Mouse (Mus musculus): ENCODE data around the gene 3830406C13Rik. TPM values are rescaled to one million over a fixed set of nuclear protein-coding genes. Genes with fewer than 3 reads are reported as not detected.

The 3830406C13Rik gene
- polyA plus RNA-seq, 2 experiments: 8.3 to 19.1 TPM

DNA sequence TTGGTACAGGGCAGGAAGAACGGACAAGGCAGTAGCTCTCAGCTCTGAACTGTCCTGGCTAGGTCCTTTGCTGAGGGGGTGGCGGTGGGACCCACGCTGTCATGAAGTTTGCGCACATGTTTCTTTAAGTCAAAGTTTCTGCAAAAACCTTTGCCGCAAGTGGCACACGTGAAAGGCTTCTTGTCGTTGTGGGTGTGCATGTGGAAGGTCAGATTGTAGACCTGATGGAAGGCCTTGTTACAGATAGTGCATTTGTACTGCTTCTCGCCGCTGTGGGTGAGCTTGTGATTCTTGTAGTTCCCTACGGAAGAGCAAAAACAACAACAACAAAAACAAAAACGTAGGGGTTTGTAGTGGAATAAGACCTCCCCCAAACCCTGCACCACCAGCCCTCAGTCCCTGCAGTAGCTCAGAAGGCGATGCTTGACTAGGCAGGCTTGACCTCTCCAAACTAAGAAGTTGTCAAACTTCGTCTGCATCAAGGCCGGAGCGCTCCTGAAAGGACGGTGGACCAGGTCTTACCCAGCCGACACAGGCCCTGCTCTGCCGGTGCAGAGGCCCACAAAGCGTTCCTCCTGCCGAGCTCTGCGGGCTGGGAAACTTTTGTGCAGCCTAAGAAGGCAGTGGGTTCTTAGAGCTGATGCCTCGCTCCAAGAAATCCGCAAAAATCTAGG, 58.6 kb downstream of the 3830406C13Rik start:
- ATAC-seq (ENCODE audit: insufficient read depth): no peak

DNA sequence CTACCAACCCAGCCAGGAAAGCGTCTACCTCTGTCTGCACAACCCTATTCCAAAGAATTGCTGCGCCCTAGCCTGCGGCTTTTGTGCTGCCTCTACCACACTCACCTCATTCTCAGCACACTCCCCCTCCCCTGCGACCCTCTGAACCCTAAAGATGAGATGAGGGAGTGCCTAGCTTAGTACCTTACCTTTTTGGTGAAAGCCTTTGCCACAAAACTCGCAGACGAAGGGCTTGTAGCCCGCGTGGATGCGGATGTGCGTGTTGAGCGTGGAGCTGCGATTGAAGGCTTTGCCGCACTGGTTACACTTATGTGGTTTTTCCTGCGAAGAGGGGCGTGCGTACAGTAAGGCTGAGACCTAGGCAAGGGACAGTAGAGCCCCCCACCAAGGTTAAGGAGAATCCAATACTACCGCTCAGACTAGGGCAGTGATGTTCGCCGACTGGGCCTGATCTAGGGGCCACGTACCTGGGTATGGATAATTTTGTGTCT, 59.5 kb downstream of the 3830406C13Rik start:
- peaks cover 96% of the 10 kb centered on the region for H3K27me3 ChIP-seq (ENCODE audit: control insufficient read depth, insufficient read depth, low read length)
- no peak for DNase-seq (ENCODE audit: low read depth in 3 of 3, low spot score in 3 of 3)
- H3K9ac ChIP-seq (replicated peaks): no peak overlapping the region
- ATAC-seq (ENCODE audit: insufficient read depth): no peak
- no peaks in the 10 kb centered on the region for H3K36me3 ChIP-seq (replicated peaks; ENCODE audit: control insufficient read depth, insufficient read depth, low read depth)
- 3% methylated on average over 20 of the region's 20 CpGs for whole genome bisulfite sequencing (ENCODE audit: insufficient replicate concordance)
- H3K4me1 ChIP-seq (replicated peaks; ENCODE audit: control insufficient read depth in 2 of 2, insufficient read depth in 2 of 2, low read length in 1 of 2): no peaks in the 10 kb centered on the region
- H3K4me3 ChIP-seq (ENCODE audit: insufficient read depth in 1 of 2, low read depth in 2 of 2, low read length in 2 of 2): no peak overlapping the region
- no peak overlapping the region for H3K27ac ChIP-seq
- H3K9me3 ChIP-seq (ENCODE audit: control insufficient read depth, low read length): no peaks in the 10 kb centered on the region
- no peak for TF ChIP-seq CTCF (IDR thresholded peaks at IDR 0.05; ENCODE audit: low read depth)
- TF ChIP-seq EP300 (IDR thresholded peaks at IDR 0.05; ENCODE audit: low read depth): no peak
- H3K4me2 ChIP-seq (ENCODE audit: low read depth): no peak overlapping the region

More for the DNA sequence above, 58.6 kb downstream of the 3830406C13Rik start:
- Histone ChIP-seq H3K4me1 (replicated peaks; ENCODE audit: control insufficient read depth in 2 of 2, insufficient read depth in 2 of 2, low read length in 1 of 2) (no peaks in the 10 kb centered on the region), H3K27ac (no peak overlapping the region), H3K9ac (replicated peaks) (no peak overlapping the region), H3K27me3 (ENCODE audit: control insufficient read depth, insufficient read depth, low read length) (peaks cover 96% of the 10 kb centered on the region), H3K4me2 (ENCODE audit: low read depth) (no peak overlapping the region), H3K4me3 (ENCODE audit: insufficient read depth in 1 of 2, low read depth in 2 of 2, low read length in 2 of 2) (no peak overlapping the region), H3K9me3 (ENCODE audit: control insufficient read depth, low read length) (no peaks in the 10 kb centered on the region), H3K36me3 (replicated peaks; ENCODE audit: control insufficient read depth, insufficient read depth, low read depth) (no peaks in the 10 kb centered on the region)
- TF ChIP-seq EP300 (IDR thresholded peaks at IDR 0.05; ENCODE audit: low read depth): no peak
- no peak for TF ChIP-seq CTCF (IDR thresholded peaks at IDR 0.05; ENCODE audit: low read depth)
- no peak for DNase-seq (ENCODE audit: low read depth in 3 of 3, low spot score in 3 of 3)
- 5% methylated on average over 23 of the region's 23 CpGs for WGBS (ENCODE audit: insufficient replicate concordance)

DNA sequence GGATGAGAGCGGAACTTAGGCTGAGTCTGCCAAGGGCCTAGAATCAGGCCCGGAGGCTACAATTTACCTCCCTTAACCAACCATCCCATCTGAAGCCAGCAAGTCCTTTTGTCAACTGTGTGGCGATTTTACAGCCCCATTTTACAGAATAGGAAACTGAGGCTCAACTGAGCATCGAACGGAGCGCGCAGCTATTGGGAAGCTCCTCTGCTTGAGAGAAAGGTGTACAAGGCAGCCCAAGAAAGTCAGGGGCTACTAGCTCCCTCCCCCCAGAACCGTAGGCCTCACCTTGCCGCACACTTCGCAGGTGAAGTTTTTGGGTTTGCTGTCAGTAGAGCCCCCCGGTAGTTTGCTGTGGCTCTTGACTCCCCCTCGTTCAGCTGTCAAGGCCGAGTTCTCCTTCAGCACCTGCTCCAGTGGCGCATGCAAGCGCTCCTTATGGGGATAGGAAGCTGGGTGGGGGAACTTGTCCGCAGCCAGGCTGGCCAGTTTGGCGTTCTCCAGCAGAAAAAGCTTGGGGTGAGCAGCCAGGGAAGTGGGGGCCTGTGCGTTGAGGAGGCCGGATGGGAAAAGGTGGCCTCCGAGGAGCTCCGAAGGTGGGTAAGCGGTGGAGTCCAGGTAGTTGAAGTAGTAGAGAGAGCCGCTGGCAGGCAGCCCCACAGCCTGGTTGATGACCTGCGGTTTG, 60.2 kb downstream of the 3830406C13Rik start:
- WGBS (ENCODE audit: insufficient replicate concordance): 3% methylated on average over 24 of the region's 24 CpGs
- Histone ChIP-seq H3K4me2 (ENCODE audit: low read depth) (no peak overlapping the region), H3K9me3 (ENCODE audit: control insufficient read depth, low read length) (no peaks in the 10 kb centered on the region), H3K4me1 (replicated peaks; ENCODE audit: control insufficient read depth in 2 of 2, insufficient read depth in 2 of 2, low read length in 1 of 2) (no peaks in the 10 kb centered on the region), H3K9ac (replicated peaks) (no peak overlapping the region), H3K27me3 (ENCODE audit: control insufficient read depth, insufficient read depth, low read length) (peaks cover 96% of the 10 kb centered on the region), H3K27ac (no peak overlapping the region), H3K4me3 (ENCODE audit: insufficient read depth in 1 of 2, low read depth in 2 of 2, low read length in 2 of 2) (no peak overlapping the region), H3K36me3 (replicated peaks; ENCODE audit: control insufficient read depth, insufficient read depth, low read depth) (no peaks in the 10 kb centered on the region)
- TF ChIP-seq EP300 (IDR thresholded peaks at IDR 0.05; ENCODE audit: low read depth): no peak
- TF ChIP-seq CTCF (IDR thresholded peaks at IDR 0.05; ENCODE audit: low read depth): no peak
- ATAC-seq (ENCODE audit: insufficient read depth) (no peak), DNase-seq (ENCODE audit: low read depth in 3 of 3, low spot score in 3 of 3) (no peak)

DNA sequence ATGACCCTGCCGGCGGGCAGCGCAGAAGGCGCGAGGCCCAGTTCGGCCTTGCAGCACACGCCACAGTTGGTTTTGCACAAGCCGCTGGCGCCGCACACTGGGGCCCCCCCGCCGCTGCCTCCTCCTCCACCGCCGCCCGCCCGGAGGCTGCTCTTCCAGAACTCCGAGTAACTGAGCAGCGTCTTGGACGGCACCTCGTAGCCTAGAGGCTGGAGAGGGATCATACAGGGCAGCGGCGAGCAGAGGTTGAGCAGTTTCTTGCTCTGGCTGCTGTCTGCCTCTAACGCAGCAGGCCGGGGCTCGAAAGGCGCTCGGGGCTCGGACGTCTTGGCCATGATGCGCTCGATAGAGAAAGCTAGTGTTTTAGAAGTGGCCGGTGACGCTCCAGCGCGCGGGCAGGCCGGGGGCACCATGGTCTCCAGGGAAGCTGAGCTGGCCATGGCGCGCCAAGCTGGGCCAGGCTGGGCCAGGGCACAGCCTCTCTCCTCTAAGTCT, 60.8 kb downstream of the 3830406C13Rik start:
- no peak for DNase-seq (ENCODE audit: low read depth in 3 of 3, low spot score in 3 of 3)
- H3K4me1 ChIP-seq (replicated peaks; ENCODE audit: control insufficient read depth in 2 of 2, insufficient read depth in 2 of 2, low read length in 1 of 2): no peaks in the 10 kb centered on the region
- no peak overlapping the region for H3K4me2 ChIP-seq (ENCODE audit: low read depth)
- 2% methylated on average over 39 of the region's 39 CpGs for WGBS (ENCODE audit: insufficient replicate concordance)
- no peak overlapping the region for H3K9ac ChIP-seq (replicated peaks)
- no peak overlapping the region for H3K27ac ChIP-seq
- H3K27me3 ChIP-seq (ENCODE audit: control insufficient read depth, insufficient read depth, low read length): peaks cover 97% of the 10 kb centered on the region
- no peak for TF ChIP-seq EP300 (IDR thresholded peaks at IDR 0.05; ENCODE audit: low read depth)
- no peak for TF ChIP-seq CTCF (IDR thresholded peaks at IDR 0.05; ENCODE audit: low read depth)
- no peak overlapping the region for H3K4me3 ChIP-seq (ENCODE audit: insufficient read depth in 1 of 2, low read depth in 2 of 2, low read length in 2 of 2)
- no peaks in the 10 kb centered on the region for H3K9me3 ChIP-seq (ENCODE audit: control insufficient read depth, low read length)
- ATAC-seq (ENCODE audit: insufficient read depth): no peak
- no peaks in the 10 kb centered on the region for H3K36me3 ChIP-seq (replicated peaks; ENCODE audit: control insufficient read depth, insufficient read depth, low read depth)

- Histone ChIP-seq H3K4me3 (ENCODE audit: insufficient read depth in 1 of 2, low read depth in 2 of 2, low read length in 2 of 2) (no peak overlapping the region), H3K27ac (no peak overlapping the region), H3K9ac (replicated peaks) (no peak overlapping the region), H3K27me3 (ENCODE audit: control insufficient read depth, insufficient read depth, low read length) (peaks cover 95% of the 10 kb centered on the region), H3K9me3 (ENCODE audit: control insufficient read depth, low read length) (no peaks in the 10 kb centered on the region), H3K4me2 (ENCODE audit: low read depth) (no peak overlapping the region), H3K36me3 (replicated peaks; ENCODE audit: control insufficient read depth, insufficient read depth, low read depth) (no peaks in the 10 kb centered on the region), H3K4me1 (replicated peaks; ENCODE audit: control insufficient read depth in 2 of 2, insufficient read depth in 2 of 2, low read length in 1 of 2) (no peaks in the 10 kb centered on the region)
- TF ChIP-seq EP300 (IDR thresholded peaks at IDR 0.05; ENCODE audit: low read depth) (no peak), CTCF (IDR thresholded peaks at IDR 0.05; ENCODE audit: low read depth) (no peak)
- ATAC-seq (ENCODE audit: insufficient read depth) (no peak), DNase-seq (ENCODE audit: low read depth in 3 of 3, low spot score in 3 of 3) (no peak)
- WGBS (ENCODE audit: insufficient replicate concordance): 1% methylated on average over 40 of the region's 40 CpGs
Measured at GRCm38 (mm10) chr14:12345241-12345921, 61.4 kb downstream of the 3830406C13Rik start.
